Mouse (Mus musculus): ENCODE results near the gene Hoxb4. TPM values are rescaled to one million over a fixed set of nuclear protein-coding genes. Genes with fewer than 3 reads are reported as not detected.

Hoxb4 gene
- polyA plus RNA-seq, 1 experiment from 2014 or later = 0.11 TPM

- WGBS = 11% methylated on average over 14 of the region's 14 CpGs
- no peak overlapping the region for H3K9ac ChIP-seq
- no peak overlapping the region for H3K27ac ChIP-seq (replicated peaks)
- H3K4me2 ChIP-seq (replicated peaks) = no peak overlapping the region
- H3K9me3 ChIP-seq (replicated peaks) = no peaks in the 10 kb centered on the region
- H3K4me3 ChIP-seq (replicated peaks) = no peak overlapping the region
- no peak for ATAC-seq (ENCODE audit: insufficient number of reproducible peaks, low FRiP score, low TSS enrichment, low read depth)
- H3K4me1 ChIP-seq = peaks cover 21% of the 10 kb centered on the region
- H3K27me3 ChIP-seq = peaks cover 94% of the 10 kb centered on the region
- H3K36me3 ChIP-seq = no peaks in the 10 kb centered on the region
Observed at GRCm38 (mm10) chr11:96349491-96350340, 31.6 kb downstream of the Hoxb4 start.

- no peak within 1 kb of the TSS for H3K27ac ChIP-seq (replicated peaks)
- H3K36me3 ChIP-seq = no peaks in the 10 kb centered on the region
- H3K9me3 ChIP-seq (replicated peaks) = no peaks in the 10 kb centered on the region
- H3K27me3 ChIP-seq = peaks cover 93% of the 10 kb centered on the region
- 29% methylated on average over 2 of the region's 2 CpGs for WGBS
- no peak within 1 kb of the TSS for H3K9ac ChIP-seq
- no peak within 1 kb of the TSS for H3K4me3 ChIP-seq (replicated peaks)
- no peak for ATAC-seq (ENCODE audit: insufficient number of reproducible peaks, low FRiP score, low TSS enrichment, low read depth)
- no peak within 1 kb of the TSS for H3K4me2 ChIP-seq (replicated peaks)
- peaks cover 20% of the 10 kb centered on the region for H3K4me1 ChIP-seq
Observed at GRCm38 (mm10) chr11:96350341-96350624, 32.2 kb downstream of the Hoxb4 start, which contains the start of gene Hoxb2. Hoxb2 (plus strand) TSS chr11:96350525.

- no peak overlapping the region for H3K4me3 ChIP-seq (replicated peaks)
- no peaks in the 10 kb centered on the region for H3K36me3 ChIP-seq
- no peaks in the 10 kb centered on the region for H3K9me3 ChIP-seq (replicated peaks)
- no peak overlapping the region for H3K9ac ChIP-seq
- ATAC-seq (ENCODE audit: insufficient number of reproducible peaks, low FRiP score, low TSS enrichment, low read depth) = no peak
- H3K27me3 ChIP-seq = peaks cover 91% of the 10 kb centered on the region
- peaks cover 15% of the 10 kb centered on the region; the same call in 1 of the 2 replicates for H3K4me1 ChIP-seq
- no peak overlapping the region for H3K27ac ChIP-seq (replicated peaks)
- WGBS = 13% methylated on average over 2 of the region's 2 CpGs
- no peak overlapping the region for H3K4me2 ChIP-seq (replicated peaks)
Observed at GRCm38 (mm10) chr11:96350791-96351190, 32.7 kb downstream of the Hoxb4 start.

- Histone ChIP-seq H3K4me2 (replicated peaks) (no peak overlapping the region), H3K9ac (no peak overlapping the region), H3K9me3 (replicated peaks) (no peaks in the 10 kb centered on the region), H3K27ac (replicated peaks) (no peak overlapping the region), H3K27me3 (peaks cover 91% of the 10 kb centered on the region), H3K4me1 (peaks cover 15% of the 10 kb centered on the region; the same call in 1 of the 2 replicates), H3K4me3 (replicated peaks) (no peak overlapping the region), H3K36me3 (no peaks in the 10 kb centered on the region)
- no peak for ATAC-seq (ENCODE audit: insufficient number of reproducible peaks, low FRiP score, low TSS enrichment, low read depth)
- 5% methylated on average over 11 of the region's 11 CpGs for WGBS
Observed at GRCm38 (mm10) chr11:96351312-96351711, 33.2 kb downstream of the Hoxb4 start.

- 0 out of 2 replicates have a peak overlapping the region, but pooled peaks have one; percentile 10 for H3K4me3 ChIP-seq (replicated peaks)
- H3K9me3 ChIP-seq (replicated peaks) = no peaks in the 10 kb centered on the region
- no peaks in the 10 kb centered on the region for H3K36me3 ChIP-seq
- 2% methylated on average over 22 of the region's 22 CpGs for WGBS
- no peak overlapping the region for H3K9ac ChIP-seq
- H3K27ac ChIP-seq (replicated peaks) = no peak overlapping the region
- no peak for ATAC-seq (ENCODE audit: insufficient number of reproducible peaks, low FRiP score, low TSS enrichment, low read depth)
- peaks cover 15% of the 10 kb centered on the region; the same call in 1 of the 2 replicates for H3K4me1 ChIP-seq
- H3K4me2 ChIP-seq (replicated peaks) = no peak overlapping the region
- peaks cover 91% of the 10 kb centered on the region for H3K27me3 ChIP-seq
Observed at GRCm38 (mm10) chr11:96351831-96352230, 33.8 kb downstream of the Hoxb4 start.

- Histone ChIP-seq H3K9me3 (replicated peaks) (no peaks in the 10 kb centered on the region), H3K36me3 (no peaks in the 10 kb centered on the region), H3K9ac (no peak overlapping the region; the same call in 1 of the 2 replicates), H3K27ac (replicated peaks) (no peak overlapping the region), H3K4me1 (peaks cover 15% of the 10 kb centered on the region; the same call in 1 of the 2 replicates), H3K27me3 (peaks cover 95% of the 10 kb centered on the region), H3K4me2 (replicated peaks) (peak overlapping the region; percentile 32), H3K4me3 (replicated peaks) (peak overlapping the region; percentile 28)
- no peak for ATAC-seq (ENCODE audit: insufficient number of reproducible peaks, low FRiP score, low TSS enrichment, low read depth)
- under 1% methylated on average over 75 of the region's 75 CpGs for WGBS
Observed at GRCm38 (mm10) chr11:96352691-96353521, 34.8 kb downstream of the Hoxb4 start.

- peaks cover 94% of the 10 kb centered on the region for H3K27me3 ChIP-seq
- H3K9ac ChIP-seq = no peak overlapping the region
- H3K4me1 ChIP-seq = peaks cover 15% of the 10 kb centered on the region; the same call in 1 of the 2 replicates
- peak overlapping the region; percentile 32; the same call in 1 of the 2 replicates for H3K4me2 ChIP-seq (replicated peaks)
- H3K9me3 ChIP-seq (replicated peaks) = no peaks in the 10 kb centered on the region
- H3K4me3 ChIP-seq (replicated peaks) = peak overlapping the region; percentile 28
- no peak for ATAC-seq (ENCODE audit: insufficient number of reproducible peaks, low FRiP score, low TSS enrichment, low read depth)
- WGBS = 1% methylated on average over 14 of the region's 14 CpGs
- H3K27ac ChIP-seq (replicated peaks) = no peak overlapping the region
- H3K36me3 ChIP-seq = no peaks in the 10 kb centered on the region
Observed at GRCm38 (mm10) chr11:96353522-96353841, 35.4 kb downstream of the Hoxb4 start.

GRCm38 (mm10) chr11:96353939-96354338, 35.9 kb downstream of the Hoxb4 start:
- Histone ChIP-seq H3K27ac (replicated peaks) (no peak overlapping the region), H3K4me2 (replicated peaks) (0 out of 2 replicates have a peak overlapping the region, but pooled peaks have one; percentile 6), H3K4me3 (replicated peaks) (0 out of 2 replicates have a peak overlapping the region, but pooled peaks have one; percentile 2), H3K9me3 (replicated peaks) (no peaks in the 10 kb centered on the region), H3K27me3 (peaks cover 94% of the 10 kb centered on the region), H3K9ac (no peak overlapping the region), H3K36me3 (no peaks in the 10 kb centered on the region), H3K4me1 (peaks cover 15% of the 10 kb centered on the region; the same call in 1 of the 2 replicates)
- 10% methylated on average over 8 of the region's 8 CpGs for WGBS
- no peak for ATAC-seq (ENCODE audit: insufficient number of reproducible peaks, low FRiP score, low TSS enrichment, low read depth)

GRCm38 (mm10) chr11:96354376-96354775, 36.3 kb downstream of the Hoxb4 start:
- Histone ChIP-seq H3K9me3 (replicated peaks) (no peaks in the 10 kb centered on the region), H3K27me3 (peaks cover 92% of the 10 kb centered on the region), H3K4me1 (peaks cover 15% of the 10 kb centered on the region; the same call in 1 of the 2 replicates), H3K36me3 (no peaks in the 10 kb centered on the region), H3K4me3 (replicated peaks) (0 out of 2 replicates have a peak overlapping the region, but pooled peaks have one; percentile 2), H3K27ac (replicated peaks) (no peak overlapping the region), H3K4me2 (replicated peaks) (0 out of 2 replicates have a peak overlapping the region, but pooled peaks have one; percentile 6), H3K9ac (no peak overlapping the region)
- 1% methylated on average over 25 of the region's 25 CpGs for WGBS
- no peak for ATAC-seq (ENCODE audit: insufficient number of reproducible peaks, low FRiP score, low TSS enrichment, low read depth)

- peaks cover 15% of the 10 kb centered on the region; the same call in 1 of the 2 replicates for H3K4me1 ChIP-seq
- no peaks in the 10 kb centered on the region for H3K36me3 ChIP-seq
- no peak overlapping the region for H3K9ac ChIP-seq
- H3K4me2 ChIP-seq (replicated peaks) = no peak overlapping the region
- H3K27ac ChIP-seq (replicated peaks) = no peak overlapping the region
- 0 out of 2 replicates have a peak overlapping the region, but pooled peaks have one; percentile 2 for H3K4me3 ChIP-seq (replicated peaks)
- peaks cover 92% of the 10 kb centered on the region for H3K27me3 ChIP-seq
- WGBS = 5% methylated on average over 9 of the region's 9 CpGs
- no peaks in the 10 kb centered on the region for H3K9me3 ChIP-seq (replicated peaks)
- ATAC-seq (ENCODE audit: insufficient number of reproducible peaks, low FRiP score, low TSS enrichment, low read depth) = no peak
Observed at GRCm38 (mm10) chr11:96354801-96355311, 36.8 kb downstream of the Hoxb4 start.

GRCm38 (mm10) chr11:96363807-96364206, 45.7 kb downstream of the Hoxb4 start:
- peaks cover 4% of the 10 kb centered on the region; the same call in 1 of the 2 replicates for H3K4me1 ChIP-seq
- peaks cover 90% of the 10 kb centered on the region for H3K27me3 ChIP-seq
- H3K4me2 ChIP-seq (replicated peaks) = no peak overlapping the region
- no peak for ATAC-seq (ENCODE audit: insufficient number of reproducible peaks, low FRiP score, low TSS enrichment, low read depth)
- no peak overlapping the region for H3K27ac ChIP-seq (replicated peaks)
- H3K9me3 ChIP-seq (replicated peaks) = no peaks in the 10 kb centered on the region
- WGBS = 7% methylated on average over 5 of the region's 5 CpGs
- no peak overlapping the region for H3K9ac ChIP-seq
- no peak overlapping the region for H3K4me3 ChIP-seq (replicated peaks)
- H3K36me3 ChIP-seq = no peaks in the 10 kb centered on the region

All from embryonic facial prominence, embryonic 15.5 days (tissue).